Mouse (Mus musculus) gastrocnemius, adult 2 months (tissue): ENCODE measurements around the gene Scmh1. TPM values are rescaled to one million over a fixed set of nuclear protein-coding genes. Genes with fewer than 3 reads are reported as not detected.
A peak's percentile ranks its signal among the peaks of the same experiment; 100 is the strongest.
"Not testable (repeated sequence)": the region's sequence is repeated elsewhere in the genome, so short reads cannot be mapped to it uniquely, and the experiment has no call there.

Experiments
- DNase-seq: peaks from one replicate; pipeline ENCODE4 v3.0.0; 2022
- H3K27ac ChIP-seq: fragments of 200-600 bp; 2 replicates; pipeline ENCODE4 v1.8.1; 2022; ENCODE audit warnings: mild to moderate bottlenecking
- H3K4me3 ChIP-seq: fragments of 200-600 bp; 2 replicates; pipeline ENCODE4 v1.8.1; 2022; ENCODE audit warnings: mild to moderate bottlenecking, moderate library complexity
- CTCF ChIP-seq: fragments of 200-600 bp; IDR thresholded peaks from 2 replicates; pipeline ENCODE4 v1.8.1; 2022; ENCODE audit warnings: antibody characterized with exemption, mild to moderate bottlenecking, moderate library complexity
- intact Hi-C: fragments of 180-260 bp; cut with DNase I; formaldehyde crosslinking; loops from one replicate; pipeline ENCODE4 v1.15.1; 2025
- total RNA-seq, 2 experiments: library from RNA; stranded (reverse); gene quantifications; 2 replicates each; pipeline ENCODE4 v1.2.3; 2021

Gene Scmh1
- total RNA-seq, 2 experiments from 2014 or later: 46.3 to 52.4 TPM

- peak; percentile 62 for TF ChIP-seq CTCF
- no peak overlapping the region for H3K4me3 ChIP-seq
- no peak overlapping the region for H3K27ac ChIP-seq
- intact Hi-C loops: loop anchor here (5.0 kb wide), 3 partner anchors 85 to 295 kb away; no protein-coding TSS in a partner anchor
- peak; percentile 39 for DNase-seq
Measured at GRCm38 (mm10) chr4:120387496-120387895, 17.6 kb upstream of the Scmh1 start.

DNA sequence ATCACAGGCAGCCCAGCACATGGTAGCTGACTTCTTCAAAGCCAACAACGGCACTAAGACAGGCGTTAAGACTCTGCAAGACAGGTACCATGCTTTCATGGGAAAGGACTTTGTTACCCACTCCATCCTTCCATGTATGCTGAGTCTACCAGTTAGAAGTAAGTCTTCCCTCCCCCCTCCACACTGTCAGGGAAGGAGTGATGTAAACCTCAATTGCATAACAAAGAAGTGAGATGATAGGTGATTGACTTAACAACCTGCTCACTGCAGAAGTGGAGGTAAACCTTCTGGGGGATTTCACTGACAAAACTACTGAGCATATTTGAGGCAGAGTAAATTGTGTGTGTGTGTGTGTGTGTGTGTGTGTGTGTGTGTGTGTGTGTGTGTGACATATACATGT is 17.1 kb upstream of the Scmh1 start:
- TF ChIP-seq CTCF: no peak
- Histone ChIP-seq H3K27ac (no peak overlapping the region), H3K4me3 (no peak overlapping the region)
- DNase-seq: no peak
- intact Hi-C loops: loop anchor here (5.0 kb wide), 3 partner anchors 84 to 294 kb away; no protein-coding TSS in a partner anchor

GRCm38 (mm10) chr4:120388998-120389542 is 16.0 kb upstream of the Scmh1 start:
- no peak overlapping the region for H3K4me3 ChIP-seq
- intact Hi-C loops: loop anchor here (5.0 kb wide), 3 partner anchors 83 to 293 kb away; no protein-coding TSS in a partner anchor
- no peak overlapping the region for H3K27ac ChIP-seq
- no peak for TF ChIP-seq CTCF
- DNase-seq: no peak

DNA sequence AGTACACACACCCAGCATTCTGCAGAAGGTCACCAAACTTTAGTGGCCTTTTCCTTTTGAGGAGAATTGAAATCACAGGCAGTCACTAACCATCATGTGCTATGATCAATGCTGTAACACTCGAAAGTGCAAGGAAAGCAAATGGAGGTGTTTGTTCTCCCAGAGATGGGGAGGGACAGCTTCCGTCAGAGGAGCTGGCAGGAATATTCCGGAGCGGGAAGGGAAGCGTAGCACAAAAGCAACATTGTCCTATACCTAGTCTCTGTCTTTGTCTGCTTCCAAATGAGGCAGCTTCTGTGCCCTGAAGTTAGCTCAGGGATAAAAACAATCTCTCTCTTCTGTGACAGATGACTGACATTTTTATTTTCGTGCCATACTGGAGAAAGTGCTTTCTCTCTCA is 15.5 kb upstream of the Scmh1 start:
- intact Hi-C loops: loop anchor here (5.0 kb wide), 3 partner anchors 83 to 293 kb away; no protein-coding TSS in a partner anchor
- no peak for TF ChIP-seq CTCF
- no peak overlapping the region for H3K4me3 ChIP-seq
- DNase-seq: no peak
- H3K27ac ChIP-seq: no peak overlapping the region

GRCm38 (mm10) chr4:120391591-120391990 is 13.5 kb upstream of the Scmh1 start:
- no peak overlapping the region for H3K27ac ChIP-seq

DNA sequence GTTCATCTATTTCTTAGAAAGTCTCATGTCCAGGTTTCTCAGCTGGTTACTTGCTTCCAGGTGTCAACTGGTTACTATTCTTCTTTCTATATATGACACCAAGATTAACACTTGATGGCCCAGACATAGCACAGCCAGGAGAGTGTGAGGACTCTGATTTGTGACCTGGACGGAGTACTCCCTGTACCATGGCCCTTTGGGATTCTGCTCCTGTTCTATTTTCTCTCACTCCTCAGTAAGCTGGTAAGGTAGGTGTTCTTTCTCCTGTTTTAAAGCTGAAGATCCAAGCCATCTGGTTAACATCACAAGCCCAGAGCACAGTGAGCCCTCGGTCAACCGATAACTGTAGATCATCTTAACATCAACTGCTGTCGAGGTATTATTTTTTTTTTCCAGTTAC is 12.7 kb upstream of the Scmh1 start:
- Histone ChIP-seq H3K4me3 (no peak overlapping the region), H3K27ac (no peak overlapping the region)
- no peak for DNase-seq
- intact Hi-C loops: no loop called here
- no peak for TF ChIP-seq CTCF

More at GRCm38 (mm10) chr4:120391591-120391990, 13.5 kb upstream of the Scmh1 start:
- no peak for TF ChIP-seq CTCF
- intact Hi-C loops: no loop called here
- DNase-seq: no peak
- no peak overlapping the region for H3K4me3 ChIP-seq

- Histone ChIP-seq H3K4me3 (no peak overlapping the region), H3K27ac (no peak overlapping the region)
- TF ChIP-seq CTCF: no peak
- no peak for DNase-seq
- intact Hi-C loops: no loop called here
Measured at GRCm38 (mm10) chr4:120392748-120393147, 12.3 kb upstream of the Scmh1 start.

DNA sequence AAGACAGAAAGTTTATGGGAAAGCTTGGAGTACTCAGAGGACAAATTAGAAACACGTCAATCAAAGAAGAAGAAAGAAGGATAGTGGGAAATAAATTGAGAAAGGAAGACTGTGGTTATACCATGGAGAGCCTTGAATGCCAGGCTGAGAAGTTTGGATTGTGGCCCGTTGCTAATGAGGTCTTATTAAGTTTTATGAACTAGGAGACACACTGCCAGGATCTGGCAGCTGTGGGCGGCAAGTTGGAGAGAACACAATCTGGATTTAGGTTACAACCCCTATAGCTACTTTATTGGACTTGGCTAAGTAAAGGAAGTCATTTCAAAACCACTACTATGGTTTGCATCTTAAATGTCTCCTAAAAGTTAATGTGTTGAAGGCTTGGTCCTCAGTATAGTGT is 4.8 kb upstream of the Scmh1 start:
- no peak for DNase-seq
- H3K27ac ChIP-seq: no peak overlapping the region
- no peak overlapping the region for H3K4me3 ChIP-seq
- no peak for TF ChIP-seq CTCF
- intact Hi-C loops: no loop called here

- H3K27ac ChIP-seq, DNase-seq, intact Hi-C loops, H3K4me3 ChIP-seq: not testable (repeated sequence)
Measured at GRCm38 (mm10) chr4:120402105-120402504, 3.0 kb upstream of the Scmh1 start.

DNA sequence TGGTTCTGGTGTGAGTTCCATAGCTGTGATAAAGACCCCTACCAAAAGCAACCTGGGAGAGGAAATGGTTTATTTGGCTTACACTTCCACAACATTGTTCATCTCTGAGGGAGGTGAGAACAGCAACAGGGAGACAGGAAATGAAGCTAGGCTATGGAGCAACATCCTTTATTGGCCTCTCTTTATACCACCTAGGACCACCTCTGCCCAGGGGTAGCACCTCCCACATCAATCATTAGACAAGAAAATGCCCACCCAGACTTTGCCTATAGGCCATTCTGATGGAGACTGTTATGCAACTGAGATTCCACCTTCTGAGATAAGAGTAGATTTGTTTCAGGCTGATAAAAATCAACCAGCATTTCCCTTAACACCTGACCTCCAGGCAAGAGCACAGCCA is 834 bp upstream of the Scmh1 start:
- no peak for DNase-seq
- Histone ChIP-seq H3K27ac (no peak overlapping the region), H3K4me3 (peak overlapping the region; percentile 77)
- intact Hi-C loops: no loop called here
- TF ChIP-seq CTCF: no peak

DNA sequence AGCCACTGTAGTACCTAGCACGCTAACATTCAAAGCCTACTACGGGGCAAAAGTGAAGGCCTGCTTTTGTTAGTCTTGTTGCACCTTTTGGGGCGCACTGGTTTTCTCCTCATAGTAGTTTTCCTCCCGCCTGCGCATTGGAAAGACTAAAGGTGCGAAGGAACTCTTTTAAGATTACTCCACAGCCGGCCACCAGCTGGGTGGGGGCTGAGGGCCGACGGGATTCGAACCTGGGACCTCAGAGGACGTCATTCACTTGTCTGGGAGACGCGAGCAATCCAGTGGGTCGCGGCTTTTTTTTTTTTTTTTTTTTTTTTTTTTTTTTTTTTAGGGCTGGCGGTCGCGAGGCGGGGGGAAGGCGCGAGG is 320 bp upstream of the Scmh1 start:
- intact Hi-C loops: no loop called here
- no peak for DNase-seq
- H3K27ac ChIP-seq: peak overlapping the region; percentile 70
- H3K4me3 ChIP-seq: peak overlapping the region; percentile 77
- no peak for TF ChIP-seq CTCF

DNA sequence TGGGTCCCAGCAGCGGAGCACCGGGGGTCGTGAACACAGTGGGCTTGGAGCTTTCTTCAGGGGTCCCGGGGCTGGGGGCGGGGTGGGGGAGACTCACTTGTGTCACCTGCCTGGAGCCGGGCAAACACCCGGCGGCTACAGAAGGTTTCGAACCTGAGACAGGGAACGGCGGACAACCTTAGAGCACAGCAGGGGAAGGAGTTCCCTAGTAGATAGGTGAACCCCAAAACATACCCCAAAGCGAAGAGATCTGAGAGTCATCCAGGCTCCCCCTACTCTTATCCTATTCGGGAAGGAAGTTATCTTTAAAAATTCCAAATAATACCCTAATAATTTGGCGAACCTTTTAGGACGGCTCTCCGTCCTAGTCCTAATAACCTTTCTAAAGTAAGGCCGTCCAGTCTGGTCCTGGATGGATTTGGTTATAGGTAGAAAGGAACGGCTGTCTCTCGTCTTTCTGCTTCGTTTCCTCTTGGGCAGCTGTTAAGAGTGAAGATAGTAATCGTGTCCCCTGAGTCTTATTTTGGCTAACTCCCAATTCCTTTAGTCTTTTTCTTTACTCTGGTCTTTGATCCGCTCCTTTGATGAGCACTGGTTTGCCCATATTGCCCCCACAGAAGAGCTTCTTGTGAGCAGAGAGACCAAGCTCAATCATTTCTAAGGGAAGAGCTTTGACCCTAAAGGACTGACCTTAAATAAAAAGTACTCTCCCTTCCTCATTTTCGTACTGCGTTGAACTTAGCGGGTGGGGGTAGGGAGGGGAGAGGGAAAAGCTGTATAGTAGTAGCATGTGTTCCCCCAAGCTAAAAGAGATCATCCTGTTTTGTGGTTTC is 941 bp downstream of the Scmh1 start:
- TF ChIP-seq CTCF: no peak
- no peak for DNase-seq
- intact Hi-C loops: no loop called here
- H3K27ac ChIP-seq: peak overlapping the region; percentile 97
- peak overlapping the region; percentile 77 for H3K4me3 ChIP-seq

- TF ChIP-seq CTCF: no peak
- Histone ChIP-seq H3K4me3 (peak overlapping the region; percentile 77), H3K27ac (peak overlapping the region; percentile 97)
- intact Hi-C loops: no loop called here
- no peak for DNase-seq
Measured at GRCm38 (mm10) chr4:120406639-120407273, 1.7 kb downstream of the Scmh1 start.
